Mouse (Mus musculus): Measurements from ENCODE around the gene Cldn15.

- TF ChIP-seq CTCF (conservative IDR thresholded peaks at IDR 0.05; ENCODE audit: low read length), result no peak
- no peak for TF ChIP-seq POU5F1 (IDR thresholded peaks at IDR 0.05; ENCODE audit: borderline replicate concordance, low read length)
- TF ChIP-seq NANOG (IDR thresholded peaks at IDR 0.05; ENCODE audit: borderline replicate concordance, low read length), result no peak
These were observed 21.3 kb upstream of the Cldn15 start for GRCm38 (mm10) chr5:136945084-136945483.
